Mouse (Mus musculus): ENCODE measurements around the gene Lrrk2. TPM values are rescaled to one million over a fixed set of nuclear protein-coding genes. Genes with fewer than 3 reads are reported as not detected.

Lrrk2 gene
- polyA plus RNA-seq, 1 experiment from 2014 or later = 6.4 TPM

DNA sequence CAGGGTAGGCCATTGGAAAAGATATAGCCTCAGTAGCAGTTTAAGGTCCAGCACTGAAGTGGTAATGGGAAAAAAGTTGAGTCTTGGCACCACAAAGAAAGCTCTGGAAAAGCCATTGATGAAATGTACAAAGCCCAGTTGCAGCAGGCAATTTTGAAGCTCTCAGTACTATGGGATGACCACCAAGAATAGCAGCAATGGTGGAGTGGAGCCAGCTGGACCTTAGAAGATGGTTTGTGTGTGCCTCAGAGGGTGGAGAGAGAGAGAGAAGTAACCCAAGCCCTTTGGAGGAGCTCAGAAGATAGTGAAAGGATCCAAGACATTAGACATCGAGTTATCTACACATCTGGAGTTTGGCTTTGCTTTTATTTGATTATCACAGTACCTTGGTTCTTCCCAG is 20.1 kb downstream of the Lrrk2 start:
- no peak overlapping the region for H3K4me3 ChIP-seq
- no peaks in the 10 kb centered on the region for H3K27me3 ChIP-seq
- H3K9me3 ChIP-seq = no peaks in the 10 kb centered on the region
- WGBS = 72% methylated on average over 1 of the region's 1 CpGs
- H3K36me3 ChIP-seq = no peaks in the 10 kb centered on the region
- no peak overlapping the region for H3K27ac ChIP-seq
- no peaks in the 10 kb centered on the region for H3K4me1 ChIP-seq
- ATAC-seq (ENCODE audit: insufficient number of reproducible peaks, insufficient read depth, low FRiP score, low TSS enrichment) = no peak
- no peak overlapping the region for H3K4me2 ChIP-seq (replicated peaks)
- H3K9ac ChIP-seq = no peak overlapping the region

- ATAC-seq (ENCODE audit: insufficient number of reproducible peaks, insufficient read depth, low FRiP score, low TSS enrichment) = no peak
- H3K36me3 ChIP-seq = no peaks in the 10 kb centered on the region
- H3K4me1 ChIP-seq = no peaks in the 10 kb centered on the region
- H3K27me3 ChIP-seq = no peaks in the 10 kb centered on the region
- no peaks in the 10 kb centered on the region for H3K9me3 ChIP-seq
- no peak overlapping the region for H3K4me3 ChIP-seq
- no peak overlapping the region for H3K9ac ChIP-seq
- 94% methylated on average over 2 of the region's 2 CpGs for WGBS
- H3K27ac ChIP-seq = no peak overlapping the region
- H3K4me2 ChIP-seq (replicated peaks) = no peak overlapping the region
Measured at GRCm38 (mm10) chr15:91693856-91694255, 20.9 kb downstream of the Lrrk2 start.

GRCm38 (mm10) chr15:91700841-91701240 is 27.9 kb downstream of the Lrrk2 start:
- H3K4me2 ChIP-seq (replicated peaks) = no peak overlapping the region
- H3K9ac ChIP-seq = no peak overlapping the region
- no peaks in the 10 kb centered on the region for H3K27me3 ChIP-seq
- H3K36me3 ChIP-seq = no peaks in the 10 kb centered on the region
- no peak for ATAC-seq (ENCODE audit: insufficient number of reproducible peaks, insufficient read depth, low FRiP score, low TSS enrichment)
- no peaks in the 10 kb centered on the region for H3K9me3 ChIP-seq
- 56% methylated on average over 1 of the region's 1 CpGs for WGBS
- H3K4me1 ChIP-seq = 0 out of 2 replicates have a peak, but pooled peaks cover 5% of the 10 kb centered on the region
- no peak overlapping the region for H3K27ac ChIP-seq
- H3K4me3 ChIP-seq = no peak overlapping the region

DNA sequence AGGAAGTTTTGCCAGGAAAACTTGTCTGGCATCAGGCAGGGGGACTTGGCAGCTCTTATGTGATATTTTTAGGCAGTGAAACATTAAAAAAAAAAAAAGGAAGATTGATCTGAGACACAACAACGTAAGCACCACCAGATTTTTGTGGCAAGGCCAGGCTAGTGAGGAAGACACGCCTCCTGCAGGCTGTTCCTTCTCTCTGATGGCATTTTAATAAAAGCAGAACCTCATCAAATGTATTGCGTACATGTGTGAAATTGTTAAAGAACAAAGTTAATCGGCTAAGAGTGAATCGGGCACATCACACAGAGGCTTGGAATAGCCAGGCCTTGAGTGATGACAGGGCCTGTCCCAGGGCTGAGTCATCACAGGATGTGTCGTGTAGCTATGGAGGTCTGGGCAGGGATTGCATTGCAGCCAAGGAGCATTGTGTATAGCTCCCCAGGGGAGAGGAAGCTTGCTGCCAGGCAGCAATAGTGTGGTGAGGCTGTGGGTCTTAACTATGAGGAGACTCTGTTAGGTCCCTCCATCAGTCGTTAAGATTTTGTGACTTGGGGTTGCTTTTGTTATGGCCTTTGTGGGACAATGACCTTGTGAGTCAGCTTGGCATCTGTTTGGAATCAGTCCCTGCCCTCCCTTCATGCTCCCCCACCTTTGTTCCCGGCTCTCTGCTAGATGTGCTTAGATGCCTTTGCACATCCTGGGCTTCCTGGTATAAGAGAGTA is 30.2 kb downstream of the Lrrk2 start:
- Histone ChIP-seq H3K4me2 (replicated peaks) (no peak overlapping the region), H3K27ac (no peak overlapping the region), H3K9me3 (no peaks in the 10 kb centered on the region), H3K4me3 (no peak overlapping the region), H3K36me3 (no peaks in the 10 kb centered on the region), H3K9ac (no peak overlapping the region), H3K4me1 (0 out of 2 replicates have a peak, but pooled peaks cover 5% of the 10 kb centered on the region), H3K27me3 (no peaks in the 10 kb centered on the region)
- no peak for ATAC-seq (ENCODE audit: insufficient number of reproducible peaks, insufficient read depth, low FRiP score, low TSS enrichment)
- 48% methylated on average over 8 of the region's 8 CpGs for WGBS

DNA sequence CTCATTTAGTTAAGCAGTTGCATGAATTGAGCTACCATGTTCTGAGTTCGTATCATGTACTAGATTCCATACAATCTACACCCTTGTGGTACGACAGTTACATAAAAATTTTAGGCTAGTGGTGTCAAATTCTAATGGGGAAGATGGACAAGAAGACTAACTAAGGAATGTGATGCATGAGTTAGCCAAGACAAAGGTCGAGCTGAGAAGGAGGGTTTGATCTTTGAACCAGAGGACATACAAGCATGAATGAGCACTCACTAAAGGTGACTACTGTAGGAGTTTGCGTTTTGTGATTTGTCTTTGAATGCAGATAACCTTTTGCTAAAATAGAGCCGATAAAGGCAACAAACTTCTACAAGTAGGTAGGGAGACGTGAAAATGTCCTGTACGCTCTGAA is 31.1 kb downstream of the Lrrk2 start:
- no peaks in the 10 kb centered on the region for H3K36me3 ChIP-seq
- no peak overlapping the region for H3K4me2 ChIP-seq (replicated peaks)
- 88% methylated on average over 7 of the region's 7 CpGs for WGBS
- no peaks in the 10 kb centered on the region for H3K9me3 ChIP-seq
- H3K27me3 ChIP-seq = no peaks in the 10 kb centered on the region
- H3K4me1 ChIP-seq = 0 out of 2 replicates have a peak, but pooled peaks cover 5% of the 10 kb centered on the region
- no peak for ATAC-seq (ENCODE audit: insufficient number of reproducible peaks, insufficient read depth, low FRiP score, low TSS enrichment)
- H3K4me3 ChIP-seq = no peak overlapping the region
- H3K9ac ChIP-seq = no peak overlapping the region
- H3K27ac ChIP-seq = no peak overlapping the region

GRCm38 (mm10) chr15:91709207-91710130 is 36.5 kb downstream of the Lrrk2 start:
- 31% methylated on average over 29 of the region's 29 CpGs for WGBS
- no peak overlapping the region for H3K9ac ChIP-seq
- ATAC-seq (ENCODE audit: insufficient number of reproducible peaks, insufficient read depth, low FRiP score, low TSS enrichment) = no peak
- H3K4me2 ChIP-seq (replicated peaks) = peak overlapping the region; percentile 44
- H3K4me3 ChIP-seq = peak overlapping the region; percentile 9; the same call in 1 of the 2 replicates
- no peaks in the 10 kb centered on the region for H3K36me3 ChIP-seq
- H3K9me3 ChIP-seq = no peaks in the 10 kb centered on the region
- H3K4me1 ChIP-seq = no peaks in the 10 kb centered on the region
- no peak overlapping the region for H3K27ac ChIP-seq
- peaks cover 5% of the 10 kb centered on the region; the same call in 1 of the 2 replicates for H3K27me3 ChIP-seq

GRCm38 (mm10) chr15:91735216-91735922 is 62.4 kb downstream of the Lrrk2 start:
- Histone ChIP-seq H3K27ac (no peak overlapping the region), H3K4me3 (no peak overlapping the region), H3K9me3 (no peaks in the 10 kb centered on the region), H3K4me1 (no peaks in the 10 kb centered on the region), H3K4me2 (replicated peaks) (no peak overlapping the region), H3K36me3 (no peaks in the 10 kb centered on the region), H3K27me3 (no peaks in the 10 kb centered on the region), H3K9ac (no peak overlapping the region)
- WGBS = 83% methylated on average over 14 of the region's 14 CpGs
- no peak for ATAC-seq (ENCODE audit: insufficient number of reproducible peaks, insufficient read depth, low FRiP score, low TSS enrichment)

DNA sequence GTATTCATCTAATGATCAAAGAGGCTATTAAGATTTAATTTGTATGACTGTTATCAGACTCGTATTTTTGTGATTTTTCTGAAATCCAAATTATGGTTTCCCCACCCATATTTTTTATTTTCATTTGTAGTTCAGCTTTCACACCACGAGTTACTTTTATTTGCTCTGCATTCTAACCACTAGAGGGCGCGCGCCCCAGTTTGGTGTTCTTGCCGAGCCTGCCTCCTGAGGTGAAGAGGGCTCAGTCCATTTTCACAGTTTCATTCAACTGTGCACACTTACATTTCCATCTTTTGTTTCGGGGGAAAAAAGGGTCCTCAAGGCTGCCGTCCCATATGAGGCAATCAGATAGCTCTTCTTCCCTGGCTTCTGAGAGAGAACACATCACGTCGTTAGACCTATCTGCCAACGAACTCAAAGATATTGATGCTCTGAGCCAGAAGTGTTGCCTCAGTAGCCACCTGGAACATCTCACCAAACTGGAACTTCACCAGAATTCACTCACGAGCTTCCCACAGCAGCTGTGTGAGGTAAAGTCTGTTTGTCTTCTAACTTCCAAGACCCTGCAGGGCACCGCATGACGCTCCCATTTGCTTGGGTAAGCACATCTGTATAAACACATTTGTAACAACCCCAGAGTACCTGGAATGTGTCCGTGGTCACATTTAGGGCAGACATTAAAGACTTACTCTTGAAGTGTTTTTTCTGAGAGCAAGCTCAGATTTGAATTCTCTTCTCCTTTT is 64.0 kb downstream of the Lrrk2 start:
- H3K36me3 ChIP-seq = no peaks in the 10 kb centered on the region
- 40% methylated on average over 15 of the region's 15 CpGs for WGBS
- ATAC-seq (ENCODE audit: insufficient number of reproducible peaks, insufficient read depth, low FRiP score, low TSS enrichment) = no peak
- H3K9ac ChIP-seq = no peak overlapping the region
- no peak overlapping the region for H3K27ac ChIP-seq
- no peaks in the 10 kb centered on the region for H3K27me3 ChIP-seq
- no peak overlapping the region for H3K4me3 ChIP-seq
- H3K4me1 ChIP-seq = no peaks in the 10 kb centered on the region
- H3K9me3 ChIP-seq = no peaks in the 10 kb centered on the region
- no peak overlapping the region for H3K4me2 ChIP-seq (replicated peaks)

GRCm38 (mm10) chr15:91738808-91739207 is 65.8 kb downstream of the Lrrk2 start:
- Histone ChIP-seq H3K4me3 (no peak overlapping the region), H3K27me3 (no peaks in the 10 kb centered on the region), H3K4me2 (replicated peaks) (no peak overlapping the region), H3K9me3 (no peaks in the 10 kb centered on the region), H3K36me3 (no peaks in the 10 kb centered on the region), H3K4me1 (no peaks in the 10 kb centered on the region), H3K27ac (no peak overlapping the region), H3K9ac (no peak overlapping the region)
- no peak for ATAC-seq (ENCODE audit: insufficient number of reproducible peaks, insufficient read depth, low FRiP score, low TSS enrichment)
- 82% methylated on average over 9 of the region's 9 CpGs for WGBS

DNA sequence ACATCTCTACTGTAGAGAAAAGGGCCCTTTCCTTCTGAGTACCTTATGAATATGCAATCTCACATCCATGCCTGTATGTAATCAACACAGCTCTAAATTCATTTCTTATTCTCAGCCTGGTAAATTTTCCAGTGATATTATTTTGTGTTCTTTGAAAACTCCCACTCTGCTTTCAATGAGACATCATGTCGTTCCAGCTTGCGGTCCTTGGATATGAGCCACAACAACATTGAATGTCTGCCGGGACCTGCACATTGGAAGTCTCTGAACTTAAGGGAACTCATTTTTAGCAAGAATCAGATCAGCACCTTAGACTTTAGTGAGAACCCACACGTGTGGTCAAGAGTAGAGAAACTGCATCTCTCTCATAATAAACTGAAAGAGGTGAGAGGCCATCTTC is 72.5 kb downstream of the Lrrk2 start:
- ATAC-seq (ENCODE audit: insufficient number of reproducible peaks, insufficient read depth, low FRiP score, low TSS enrichment) = no peak
- no peak overlapping the region for H3K4me3 ChIP-seq
- H3K9ac ChIP-seq = no peak overlapping the region
- H3K4me1 ChIP-seq = no peaks in the 10 kb centered on the region
- H3K9me3 ChIP-seq = no peaks in the 10 kb centered on the region
- H3K27ac ChIP-seq = no peak overlapping the region
- WGBS = 85% methylated on average over 4 of the region's 4 CpGs
- H3K36me3 ChIP-seq = no peaks in the 10 kb centered on the region
- H3K27me3 ChIP-seq = no peaks in the 10 kb centered on the region
- no peak overlapping the region for H3K4me2 ChIP-seq (replicated peaks)

DNA sequence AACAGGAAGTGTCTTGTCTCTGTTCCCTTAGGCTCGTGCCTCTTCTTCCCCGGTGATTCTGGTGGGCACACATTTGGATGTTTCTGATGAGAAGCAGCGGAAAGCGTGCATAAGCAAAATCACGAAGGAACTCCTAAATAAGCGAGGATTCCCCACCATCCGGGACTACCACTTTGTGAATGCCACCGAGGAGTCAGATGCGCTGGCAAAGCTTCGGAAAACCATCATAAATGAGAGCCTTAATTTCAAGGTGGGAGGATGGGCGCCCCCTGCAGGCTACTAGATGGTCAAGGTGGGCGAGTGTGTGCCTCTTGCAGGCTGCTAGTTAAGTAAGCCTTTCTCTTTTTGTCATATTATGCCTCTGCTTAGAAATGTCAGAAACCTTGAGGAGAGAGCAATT is 79.1 kb downstream of the Lrrk2 start:
- no peak for ATAC-seq (ENCODE audit: insufficient number of reproducible peaks, insufficient read depth, low FRiP score, low TSS enrichment)
- no peak overlapping the region for H3K4me2 ChIP-seq (replicated peaks)
- no peak overlapping the region for H3K9ac ChIP-seq
- H3K36me3 ChIP-seq = no peaks in the 10 kb centered on the region; the same call in 1 of the 2 replicates
- H3K27ac ChIP-seq = no peak overlapping the region
- H3K4me3 ChIP-seq = no peak overlapping the region
- H3K9me3 ChIP-seq = no peaks in the 10 kb centered on the region
- no peaks in the 10 kb centered on the region for H3K27me3 ChIP-seq
- H3K4me1 ChIP-seq = 0 out of 2 replicates have a peak, but pooled peaks cover 6% of the 10 kb centered on the region
- WGBS = 64% methylated on average over 12 of the region's 12 CpGs
